Mouse (Mus musculus) bone marrow, adult 2 months (tissue): ENCODE data around the gene Cpt1a.

Experiments used
- CTCF ChIP-seq: fragments of 200-500 bp; IDR thresholded peaks from 2 replicates; pipeline ENCODE4 v1.5.1; 2011; ENCODE audit warnings: low read length, control low read depth; ENCODE audit not compliant: control insufficient read depth, insufficient read depth
- POLR2A ChIP-seq: fragments of 200-500 bp; IDR thresholded peaks from 2 replicates; pipeline ENCODE4 v1.6.1; 2011; ENCODE audit warnings: low read depth, mild to moderate bottlenecking, control low read depth, low read length, borderline replicate concordance; ENCODE audit not compliant: control insufficient read depth

DNA sequence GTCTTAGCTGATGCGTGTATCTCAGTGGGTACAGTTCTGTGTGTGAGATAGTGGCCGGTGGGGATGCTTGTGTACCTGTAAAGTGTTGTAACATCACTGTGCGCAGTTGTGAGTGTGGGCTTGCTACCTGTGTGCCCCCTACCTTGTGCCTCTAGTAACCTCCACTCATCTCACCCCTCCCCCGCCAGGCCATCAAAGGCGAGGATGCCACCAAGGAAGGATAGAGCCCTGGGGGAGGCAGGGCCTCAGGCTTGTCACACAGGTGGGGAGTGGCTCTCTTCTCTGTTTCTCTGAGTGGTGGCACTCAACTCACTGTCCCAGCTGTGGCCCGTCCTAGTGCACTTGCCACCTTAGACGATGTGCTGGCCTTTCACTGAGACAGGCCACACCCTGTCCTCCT, 108.9 kb downstream of the Cpt1a start:
- no peak for TF ChIP-seq CTCF
- TF ChIP-seq POLR2A: no peak
